Mouse (Mus musculus) megakaryocyte, embryonic 14.5 days (primary cell): Measurements from ENCODE around the gene Sh3d19.

ENCODE experiments used
- FLI1 ChIP-seq: IDR thresholded peaks from 2 replicates; pipeline ENCODE4 v1.6.1; 2012; ENCODE audit warnings: low read length, inconsistent platforms, mixed read lengths
- GATA1 ChIP-seq: IDR thresholded peaks from 3 replicates; pipeline ENCODE4 v1.6.1; 2012; ENCODE audit warnings: mixed read lengths, low read length, inconsistent platforms, borderline replicate concordance

DNA sequence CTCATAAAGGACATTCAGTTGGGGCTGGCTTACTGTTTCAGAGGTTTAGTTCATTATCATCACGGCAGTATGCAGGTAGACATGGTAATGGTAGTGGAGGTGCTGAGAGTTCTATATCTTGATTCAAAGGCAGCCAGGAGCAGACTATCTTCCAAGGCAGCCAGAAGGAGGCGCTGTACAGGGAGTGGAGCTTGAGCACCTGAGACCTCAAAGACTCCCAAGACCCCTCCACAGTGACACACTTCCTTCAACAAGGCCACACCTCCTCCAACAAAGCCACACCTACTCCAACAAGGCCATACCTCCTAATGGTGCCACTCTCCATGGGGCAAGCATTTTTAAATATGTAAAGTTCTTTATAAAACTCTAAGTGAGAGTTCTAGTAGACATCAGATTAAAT, 78.1 kb downstream of the Sh3d19 start:
- TF ChIP-seq GATA1 (no peak), FLI1 (no peak)
